Mouse (Mus musculus): Measurements from ENCODE around the gene Mrps27.
"Not testable (repeated sequence)": the region's sequence is repeated elsewhere in the genome, so short reads cannot be mapped to it uniquely, and the experiment has no call there.

Gene Mrps27

DNA sequence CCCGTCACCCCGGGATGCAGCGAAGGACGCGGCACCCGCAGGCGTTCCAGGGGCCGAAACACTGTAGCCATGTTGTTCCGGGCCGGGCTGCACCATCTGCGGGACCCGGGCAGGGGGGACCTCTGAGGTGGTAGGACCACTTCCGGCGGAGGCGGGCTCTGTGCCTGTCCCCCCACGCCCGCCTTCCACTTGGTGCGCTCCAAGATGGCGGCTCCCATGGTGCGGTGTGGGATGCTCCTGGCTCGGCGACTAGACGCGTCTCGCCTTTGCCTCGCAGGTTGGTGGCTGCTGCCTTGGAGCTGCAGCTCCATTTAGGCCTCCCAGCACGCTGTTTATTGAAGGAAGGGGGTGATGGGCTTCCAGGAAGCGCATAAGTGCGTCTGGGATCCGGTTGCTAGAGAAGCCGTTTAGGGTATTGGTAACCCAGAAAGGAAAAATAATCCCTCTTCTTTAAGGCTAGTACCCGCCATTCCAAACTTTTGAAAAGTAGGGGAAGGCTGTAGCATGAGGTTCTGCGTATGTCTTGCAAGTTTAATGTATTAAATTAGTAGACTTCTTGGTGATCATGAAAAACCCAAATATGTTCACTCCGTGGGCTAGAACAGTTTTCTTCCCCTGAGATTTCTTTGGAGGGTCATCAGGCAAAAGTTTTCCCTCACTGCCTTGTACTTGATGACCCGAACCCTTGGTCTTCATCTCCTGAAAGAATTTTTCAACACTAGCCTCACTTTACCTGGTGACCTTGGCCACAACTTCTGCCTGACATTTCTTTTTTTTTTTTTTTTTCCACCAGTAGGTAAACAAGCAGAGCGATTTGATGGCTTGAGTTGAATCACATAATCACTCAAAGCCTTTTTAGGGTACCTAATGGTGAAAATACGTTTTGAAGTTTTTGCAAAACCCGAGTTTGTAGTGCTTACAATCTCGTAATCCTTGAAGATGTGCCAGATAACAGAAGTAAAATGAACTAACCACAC, at the start of gene Mrps27, which contains the start of gene Ptcd2:
Mrps27 (plus strand) TSS at position 188 of the 977 bp plus-strand sequence.
Ptcd2 (minus strand) TSS at position 107 of the 977 bp plus-strand sequence.
- peak; percentile 64 for DNase-seq (ENCODE audit: extremely low spot score, low read depth, low spot score)

DNA sequence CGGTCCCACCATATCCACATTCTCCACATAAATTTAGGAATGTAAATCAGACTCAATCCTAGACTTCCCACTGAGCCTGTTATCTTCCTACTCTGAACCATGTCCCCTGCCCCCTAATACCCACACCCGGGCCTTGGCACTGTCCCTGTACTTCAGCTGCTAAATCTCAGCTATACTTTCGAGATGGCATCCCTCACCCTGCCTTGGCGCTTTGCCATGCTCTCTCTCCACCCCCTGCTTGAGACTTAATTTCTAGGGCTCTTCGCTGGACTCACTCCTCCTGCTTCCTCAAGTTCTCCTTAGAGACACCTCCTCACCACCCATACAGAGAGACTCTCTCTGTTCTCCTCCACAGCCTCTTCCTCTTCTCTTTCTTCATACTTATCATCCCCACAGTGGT, 44.7 kb upstream of the Mrps27 start:
- DNase-seq (ENCODE audit: extremely low spot score, low read depth, low spot score): no peak

- DNase-seq (ENCODE audit: extremely low spot score, low read depth, low spot score): no peak
These were observed 40.7 kb upstream of the Mrps27 start for GRCm38 (mm10) chr13:99303846-99304245.

DNA sequence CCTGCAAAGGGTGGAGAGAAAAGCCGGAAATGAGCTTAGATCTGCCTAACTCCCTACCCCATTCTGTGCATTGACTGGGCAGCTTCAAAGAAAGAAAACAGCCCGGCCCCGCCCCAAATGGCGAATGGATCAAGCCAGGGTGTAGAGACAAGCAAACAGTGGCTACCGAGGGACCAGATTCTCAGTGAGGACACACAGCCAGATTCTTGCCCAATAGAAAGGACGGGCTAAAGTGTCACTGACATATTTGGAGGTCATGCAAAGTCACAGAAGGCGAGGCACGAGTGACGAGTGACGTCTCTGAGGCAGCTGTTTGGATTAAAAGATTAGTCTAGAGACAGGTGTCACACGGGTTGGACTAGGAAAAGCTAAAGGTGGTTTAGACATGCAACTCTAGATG, 40.2 kb upstream of the Mrps27 start:
- no peak for DNase-seq (ENCODE audit: extremely low spot score, low read depth, low spot score)

GRCm38 (mm10) chr13:99305186-99305585, 39.4 kb upstream of the Mrps27 start:
- no peak for DNase-seq (ENCODE audit: extremely low spot score, low read depth, low spot score)

- DNase-seq (ENCODE audit: extremely low spot score, low read depth, low spot score): no peak
These were observed 38.4 kb upstream of the Mrps27 start for GRCm38 (mm10) chr13:99306164-99306563.

GRCm38 (mm10) chr13:99307930-99308359, 36.6 kb upstream of the Mrps27 start:
- no peak for DNase-seq (ENCODE audit: extremely low spot score, low read depth, low spot score)

GRCm38 (mm10) chr13:99308393-99308792, 36.2 kb upstream of the Mrps27 start:
- DNase-seq (ENCODE audit: extremely low spot score, low read depth, low spot score): no peak

DNA sequence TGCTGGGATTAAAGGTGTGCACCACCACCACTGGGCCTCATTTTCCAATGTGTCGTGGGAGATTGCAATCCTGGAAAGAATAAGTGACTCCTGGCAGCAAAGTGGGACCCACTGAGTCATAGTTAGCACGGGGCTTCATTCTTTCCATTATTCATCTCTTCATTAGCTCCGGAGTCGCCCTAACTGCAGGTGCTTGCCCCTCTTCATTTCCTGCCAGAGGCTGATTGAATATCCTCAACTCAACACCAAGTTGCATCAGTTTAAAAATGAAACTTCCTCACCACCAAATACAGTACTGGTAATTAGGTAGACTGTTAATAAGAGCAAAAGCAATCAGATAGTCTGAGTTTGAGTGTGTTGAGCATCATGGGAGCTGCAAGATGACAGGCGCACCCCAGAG, 30.5 kb upstream of the Mrps27 start:
- no peak for DNase-seq (ENCODE audit: extremely low spot score, low read depth, low spot score)

GRCm38 (mm10) chr13:99314657-99315181, 29.9 kb upstream of the Mrps27 start:
- DNase-seq (ENCODE audit: extremely low spot score, low read depth, low spot score): no peak

DNA sequence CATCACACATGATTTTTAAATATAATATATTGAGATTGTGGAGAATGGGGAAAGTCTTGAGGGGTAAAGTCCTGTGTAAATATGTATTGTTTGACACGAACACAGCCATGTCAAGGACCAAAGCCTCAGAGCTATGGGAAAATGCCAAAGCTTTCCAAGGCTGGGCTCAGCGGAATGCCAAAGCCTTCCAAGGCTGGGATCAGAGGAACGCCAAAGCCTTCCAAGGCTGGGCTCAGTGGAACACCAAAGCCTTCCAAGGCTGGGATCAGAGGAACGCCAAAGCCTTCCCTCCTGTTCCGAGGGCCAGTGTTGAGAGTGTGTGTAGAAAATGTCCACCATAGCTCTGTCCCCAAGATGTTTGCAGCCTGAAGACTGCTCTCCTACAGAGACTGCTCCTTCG, 28.2 kb upstream of the Mrps27 start:
- no peak for DNase-seq (ENCODE audit: extremely low spot score, low read depth, low spot score)

GRCm38 (mm10) chr13:99317058-99317457, 27.5 kb upstream of the Mrps27 start:
- DNase-seq (ENCODE audit: extremely low spot score, low read depth, low spot score): no peak

DNA sequence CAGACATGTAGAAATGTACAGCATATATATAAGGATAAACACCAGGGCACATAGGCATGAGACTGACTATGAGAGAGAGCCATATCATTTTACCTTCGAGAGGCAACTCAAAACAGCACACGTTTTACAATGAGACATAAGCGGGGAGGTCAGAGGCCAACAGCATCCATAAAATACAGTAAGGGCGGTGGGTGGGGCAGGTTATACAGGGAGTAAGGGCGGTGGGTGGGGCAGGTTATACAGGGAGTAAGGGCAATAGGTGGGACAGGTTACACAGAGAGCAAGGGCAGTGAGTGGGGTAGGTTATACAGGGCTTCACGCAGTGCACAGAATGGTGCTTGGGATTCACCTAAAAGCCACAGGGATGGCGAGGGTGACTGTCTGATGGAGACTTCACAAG, 24.1 kb upstream of the Mrps27 start:
- DNase-seq (ENCODE audit: extremely low spot score, low read depth, low spot score): no peak

GRCm38 (mm10) chr13:99322915-99323314, 21.7 kb upstream of the Mrps27 start:
- not testable (repeated sequence) for DNase-seq (ENCODE audit: extremely low spot score, low read depth, low spot score)

DNA sequence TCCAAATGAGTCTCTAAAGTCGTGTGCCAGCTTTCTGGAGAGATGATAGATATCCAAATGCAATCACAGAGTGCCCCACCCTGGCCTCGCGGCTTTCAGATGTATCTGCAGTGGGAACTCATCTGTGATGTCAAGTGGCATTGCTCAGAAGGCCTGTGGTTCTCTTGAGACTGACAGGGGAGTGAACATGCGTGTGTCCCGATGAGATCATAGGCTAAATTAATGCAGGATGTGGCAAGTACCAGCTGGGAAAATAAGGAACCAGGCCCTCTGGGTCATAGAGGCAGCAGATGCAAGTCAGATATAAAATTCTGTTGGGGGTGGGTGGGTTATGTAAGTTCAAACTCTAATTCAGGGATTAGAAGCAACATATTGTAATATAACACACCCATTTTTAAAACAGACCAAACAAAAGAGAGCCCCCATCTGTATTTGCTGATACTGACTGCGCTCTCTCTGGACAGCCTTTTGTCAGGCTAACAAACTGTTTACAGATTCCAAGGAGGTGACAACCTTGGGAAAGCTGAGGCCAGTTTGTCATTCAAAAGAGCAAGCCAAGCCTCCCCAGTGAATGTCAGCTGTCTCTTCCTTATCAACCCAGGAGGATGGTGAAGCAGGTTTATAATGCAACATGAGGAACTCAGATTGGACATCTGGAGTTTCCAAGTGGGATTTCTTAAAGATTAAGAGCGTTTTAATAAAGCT, 20.8 kb upstream of the Mrps27 start:
- no peak for DNase-seq (ENCODE audit: extremely low spot score, low read depth, low spot score)

- DNase-seq (ENCODE audit: extremely low spot score, low read depth, low spot score): not testable (repeated sequence)
These were observed 20.3 kb upstream of the Mrps27 start for GRCm38 (mm10) chr13:99324337-99324685.

DNA sequence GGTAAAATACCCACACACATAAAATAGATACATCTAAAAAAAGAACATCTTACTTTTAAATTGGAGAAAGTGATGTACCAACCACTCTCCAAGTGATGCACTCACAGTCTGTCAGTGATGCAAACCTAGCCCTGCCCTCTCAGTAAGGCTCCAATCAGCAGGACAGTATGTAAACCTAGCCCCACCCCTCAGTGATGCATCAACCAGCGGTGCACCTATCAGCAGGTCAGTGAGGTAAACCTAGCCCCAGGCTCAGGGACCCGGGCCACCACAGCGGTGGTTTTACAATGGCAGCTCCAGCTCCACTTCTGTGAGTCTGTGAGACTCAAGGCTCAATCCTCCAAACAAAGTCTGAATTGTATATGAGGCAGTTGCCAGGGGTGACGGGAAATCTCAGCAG, 13.3 kb upstream of the Mrps27 start:
- no peak for DNase-seq (ENCODE audit: extremely low spot score, low read depth, low spot score)

GRCm38 (mm10) chr13:99337510-99337909, 7.1 kb upstream of the Mrps27 start:
- DNase-seq (ENCODE audit: extremely low spot score, low read depth, low spot score): no peak

GRCm38 (mm10) chr13:99341504-99341903, 3.1 kb upstream of the Mrps27 start:
- DNase-seq (ENCODE audit: extremely low spot score, low read depth, low spot score): no peak

DNA sequence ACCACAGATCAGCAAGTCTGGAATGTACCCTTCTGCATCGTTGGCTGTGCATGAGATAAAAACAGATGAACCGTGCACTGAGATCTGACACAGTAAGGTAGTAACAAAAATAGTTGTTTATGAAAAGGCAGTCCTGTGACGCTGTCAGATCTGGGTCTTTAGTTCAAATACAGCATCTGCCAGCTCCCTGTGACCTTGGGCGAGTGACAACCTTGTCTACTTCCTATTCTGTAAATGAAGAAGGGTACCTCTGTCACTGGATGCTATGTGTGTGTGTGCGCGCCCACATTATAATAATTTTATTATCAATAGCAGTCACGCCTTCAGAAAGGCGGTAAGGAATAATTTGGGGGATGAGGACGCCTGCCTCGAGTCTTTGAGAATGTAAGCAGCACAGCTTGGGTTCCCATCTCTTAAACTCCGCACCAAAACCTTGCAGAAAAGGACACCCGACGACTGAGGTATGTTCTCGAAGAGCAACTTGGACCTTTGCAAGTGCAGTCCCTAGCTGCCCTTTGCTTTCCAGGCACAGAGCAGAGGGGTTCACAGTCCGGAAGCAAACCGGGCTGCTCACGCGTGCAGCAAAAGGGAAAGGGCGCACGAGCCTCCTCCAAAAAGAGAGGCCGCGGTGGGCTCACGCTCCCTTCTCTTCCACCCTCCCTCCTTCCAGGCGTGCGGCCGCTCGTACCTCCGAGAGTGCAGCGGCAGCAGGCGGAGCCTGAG, 549 bp upstream of the Mrps27 start:
- no peak for DNase-seq (ENCODE audit: extremely low spot score, low read depth, low spot score)

GRCm38 (mm10) chr13:99350009-99350408, 5.4 kb downstream of the Mrps27 start:
- DNase-seq (ENCODE audit: extremely low spot score, low read depth, low spot score): no peak

Measured in hindlimb bud, embryonic 11.5 days (tissue).